Mouse (Mus musculus) thymus, adult 2 months (tissue): ENCODE results near the gene Cbfb.

ENCODE experiments used
- CTCF ChIP-seq: fragments of 200-500 bp; IDR thresholded peaks from 2 replicates; pipeline ENCODE4 v1.5.1; 2012; ENCODE audit warnings: mild to moderate bottlenecking, control low read depth, low read length, moderate library complexity, borderline replicate concordance; ENCODE audit not compliant: control insufficient read depth, poor library complexity, insufficient read depth; ENCODE audit errors: extremely low read depth
- POLR2A ChIP-seq: fragments of 200-500 bp; IDR thresholded peaks from 2 replicates; pipeline ENCODE4 v1.6.1; 2012; ENCODE audit warnings: mild to moderate bottlenecking, low read length, control low read depth, moderate library complexity; ENCODE audit not compliant: control insufficient read depth, poor library complexity, insufficient read depth; ENCODE audit errors: extremely low read depth

- TF ChIP-seq CTCF (peak; percentile 100), POLR2A (no peak)
These were observed 89.3 kb downstream of the Cbfb start for GRCm38 (mm10) chr8:105259721-105260320.
